Mouse (Mus musculus) CH12F3 (cell line): ENCODE measurements around the gene Vmn2r50.
"Not testable (repeated sequence)": the region's sequence is repeated elsewhere in the genome, so short reads cannot be mapped to it uniquely, and the experiment has no call there.

Experiments
- in situ Hi-C: fragments of 300-500 bp; cut with MboI; formaldehyde crosslinking; loops from 2 replicates; pipeline ENCODE4 v1.14.3; 2020; ENCODE audit warnings: low sequenced_read_pairs

Gene Vmn2r50

DNA sequence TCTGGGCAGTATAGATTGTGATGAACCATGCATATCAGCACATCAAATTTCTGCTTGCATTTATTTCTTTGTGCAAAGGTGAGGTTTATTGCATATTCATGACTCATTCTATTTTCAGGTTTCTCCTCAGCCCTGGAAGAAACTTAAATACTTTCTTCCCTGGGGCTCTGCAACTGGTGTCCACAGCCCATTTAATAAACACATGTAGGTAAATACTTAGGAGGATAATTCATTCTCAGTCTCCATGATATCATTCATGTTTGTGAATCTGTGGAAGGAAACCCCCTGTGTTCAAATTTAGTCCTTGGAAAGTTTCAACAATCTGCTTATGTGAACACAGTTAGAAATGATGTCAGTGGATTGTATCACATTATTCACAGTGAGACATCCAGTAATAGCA lies at the start of gene Vmn2r50:
TSS of gene Vmn2r50 (minus strand) at position 101 of the 400 bp plus-strand sequence.
- in situ Hi-C loops: not testable (repeated sequence)

DNA sequence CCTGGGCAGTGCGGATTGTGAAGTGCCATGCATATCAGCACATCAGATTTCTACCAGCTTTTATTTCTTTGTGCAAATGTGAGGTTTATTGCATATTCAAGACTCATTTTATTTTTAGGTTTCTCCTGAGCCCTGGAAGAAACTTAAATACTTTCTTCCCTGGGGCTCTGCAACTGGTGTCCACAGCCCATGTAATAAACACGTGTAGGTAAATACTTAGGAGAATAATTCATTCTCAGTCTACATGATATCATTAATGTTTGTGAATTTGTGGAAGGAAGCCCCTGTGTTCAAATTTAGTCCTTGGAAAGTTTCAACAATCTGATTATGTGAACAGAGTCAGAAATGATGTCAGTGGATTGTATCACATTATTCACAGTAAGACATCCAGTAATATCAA lies 60.9 kb downstream of the Vmn2r50 start, which contains the start of gene Vmn2r49:
TSS of gene Vmn2r49 (minus strand) at position 101 of the 400 bp plus-strand sequence.
- in situ Hi-C loops: not testable (repeated sequence)
